Mouse (Mus musculus) stomach, postnatal 0 days (tissue): ENCODE data around the gene Gm10097.

Experiments
- CTCF ChIP-seq: IDR thresholded peaks from 2 replicates; pipeline ENCODE4 v1.5.1; 2016; ENCODE audit warnings: antibody characterized with exemption, low read depth, mild to moderate bottlenecking, moderate library complexity
- EP300 ChIP-seq: optimal IDR thresholded peaks from 2 replicates; pipeline ENCODE3; 2016; ENCODE audit warnings: antibody characterized with exemption

GRCm38 (mm10) chr10:5089133-5089532, 20.1 kb downstream of the Gm10097 start:
- TF ChIP-seq CTCF (no peak), EP300 (no peak)
